Mouse (Mus musculus): Measurements from ENCODE around the gene Xpo4. TPM values are rescaled to one million over a fixed set of nuclear protein-coding genes. Genes with fewer than 3 reads are reported as not detected.
"Not testable (repeated sequence)": the region's sequence is repeated elsewhere in the genome, so short reads cannot be mapped to it uniquely, and the experiment has no call there.

The Xpo4 gene
- total RNA-seq (2021) = 10 to 100 TPM; 13.4 to 13.9 TPM

GRCm38 (mm10) chr14:57664822-57665627 is at the start of gene Xpo4:
TSS of gene Xpo4 (minus strand) at chr14:57665430.
- peak; percentile 79 to 86 for DNase-seq

DNA sequence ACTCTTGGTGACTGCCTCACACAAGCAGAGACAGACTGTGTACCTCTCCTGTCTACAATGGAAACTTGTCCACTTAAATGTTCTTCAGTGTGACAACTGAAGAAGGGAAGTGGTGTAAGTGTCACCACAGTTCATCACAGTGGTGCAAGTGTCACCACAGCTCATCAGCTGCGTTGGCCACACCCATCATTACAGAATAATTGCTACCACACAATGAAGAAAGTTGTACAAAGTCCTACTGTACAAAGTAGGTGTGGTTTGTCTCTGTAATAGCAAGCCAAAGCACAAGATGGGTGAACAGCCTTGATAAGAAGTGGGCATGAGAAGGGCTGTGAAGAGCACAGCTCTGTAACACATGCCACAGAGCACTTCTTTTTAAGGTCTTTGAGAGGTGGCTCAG is 47.7 kb upstream of the Xpo4 start:
- DNase-seq = no peak

- no peak for DNase-seq
These were observed 45.8 kb upstream of the Xpo4 start for GRCm38 (mm10) chr14:57711059-57711458.

GRCm38 (mm10) chr14:57709171-57709570 is 43.9 kb upstream of the Xpo4 start:
- DNase-seq = no peak

DNA sequence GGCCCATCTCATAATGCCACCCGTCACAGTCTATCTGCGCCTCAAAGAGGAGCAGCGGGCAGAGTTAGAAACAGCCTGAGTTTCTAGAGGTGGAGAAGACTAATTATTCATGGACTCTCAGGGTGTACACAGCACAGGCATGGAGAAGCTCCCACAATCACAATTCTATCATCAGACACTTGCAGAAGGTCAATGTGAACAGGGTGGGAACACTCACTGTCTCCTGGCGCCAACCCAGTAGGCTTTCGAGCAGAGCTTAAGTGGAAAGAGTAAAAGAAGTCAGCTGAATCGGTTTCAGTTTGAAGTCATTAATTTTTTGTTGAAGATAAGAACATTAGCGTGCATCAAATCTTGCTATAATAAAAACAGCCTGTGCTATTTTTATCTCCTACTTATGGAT is 43.4 kb upstream of the Xpo4 start:
- DNase-seq = no peak

- no peak for DNase-seq
These were observed 42.1 kb upstream of the Xpo4 start for GRCm38 (mm10) chr14:57707100-57707893.

GRCm38 (mm10) chr14:57706760-57707099 is 41.5 kb upstream of the Xpo4 start:
- DNase-seq = no peak

- no peak for DNase-seq
These were observed 40.5 kb upstream of the Xpo4 start for GRCm38 (mm10) chr14:57705759-57706158.

- DNase-seq = no peak
These were observed 39.8 kb upstream of the Xpo4 start for GRCm38 (mm10) chr14:57705075-57705474.

- DNase-seq = no peak
These were observed 36.8 kb upstream of the Xpo4 start for GRCm38 (mm10) chr14:57701915-57702477.

DNA sequence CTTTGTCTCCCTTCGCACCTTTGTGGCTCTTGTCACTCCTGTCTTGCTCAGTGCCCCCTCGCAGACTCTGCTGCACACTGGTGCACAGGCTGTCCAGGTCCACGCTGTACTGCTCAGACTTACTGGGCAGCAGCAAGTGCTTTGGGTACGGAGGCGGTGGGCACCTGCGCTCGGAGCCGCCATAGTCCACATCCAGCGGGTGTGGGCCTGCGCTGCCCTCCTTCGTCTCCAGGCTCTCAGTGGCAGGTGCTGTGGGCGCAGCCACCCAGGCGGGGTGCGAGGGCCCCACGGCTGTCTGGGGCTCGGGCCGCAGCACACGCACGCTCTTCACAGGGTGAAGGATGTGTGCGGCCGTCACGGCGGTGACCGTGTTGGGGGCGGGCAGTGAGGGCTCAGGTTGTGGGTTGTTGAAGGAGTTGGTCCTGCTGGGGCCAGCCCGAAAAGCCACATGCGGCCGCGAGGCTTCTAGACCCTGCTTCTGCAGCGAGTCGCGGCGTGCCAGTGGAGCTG is 34.3 kb upstream of the Xpo4 start:
- DNase-seq = no peak

DNA sequence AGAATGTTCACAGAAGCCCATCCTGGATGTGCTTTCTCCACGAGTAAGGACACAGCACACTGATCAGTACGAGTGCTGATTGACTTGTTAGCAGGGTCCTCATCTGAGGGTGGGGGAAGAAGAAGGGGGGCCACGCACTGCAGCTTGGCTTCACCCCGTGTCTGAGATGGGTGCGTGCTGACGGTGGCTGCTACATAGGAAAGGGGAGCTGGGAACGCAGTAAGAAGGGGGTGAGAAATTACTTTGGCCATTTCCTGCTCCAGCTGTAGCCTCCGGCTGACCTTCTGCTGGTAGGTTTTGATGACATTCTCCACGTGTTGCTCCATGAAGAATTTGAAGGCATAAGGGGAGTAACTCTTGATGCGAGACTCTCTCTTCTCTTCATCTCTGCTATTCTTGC is 33.8 kb upstream of the Xpo4 start:
- no peak for DNase-seq

DNA sequence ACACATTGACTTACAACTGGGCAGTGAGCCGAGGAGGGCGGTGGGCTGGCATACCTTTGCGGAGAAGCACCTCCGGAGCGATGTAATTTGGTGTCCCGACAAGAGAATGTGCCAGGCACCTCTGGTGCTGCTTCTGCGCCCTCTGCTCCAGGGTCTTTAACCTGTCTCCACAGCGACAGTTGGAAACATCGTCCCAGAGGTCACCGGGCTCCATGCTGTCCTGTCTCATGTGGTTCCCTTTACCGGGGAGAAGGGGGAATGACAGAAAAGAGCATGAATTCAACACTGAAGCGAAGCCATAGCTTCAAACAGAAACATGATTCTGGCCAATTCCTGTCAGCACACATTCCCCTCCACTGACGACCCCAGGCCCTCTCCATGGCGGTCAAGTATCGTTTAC is 30.8 kb upstream of the Xpo4 start:
- DNase-seq = no peak

- DNase-seq = no peak
These were observed 30.3 kb upstream of the Xpo4 start for GRCm38 (mm10) chr14:57695550-57695949.

DNA sequence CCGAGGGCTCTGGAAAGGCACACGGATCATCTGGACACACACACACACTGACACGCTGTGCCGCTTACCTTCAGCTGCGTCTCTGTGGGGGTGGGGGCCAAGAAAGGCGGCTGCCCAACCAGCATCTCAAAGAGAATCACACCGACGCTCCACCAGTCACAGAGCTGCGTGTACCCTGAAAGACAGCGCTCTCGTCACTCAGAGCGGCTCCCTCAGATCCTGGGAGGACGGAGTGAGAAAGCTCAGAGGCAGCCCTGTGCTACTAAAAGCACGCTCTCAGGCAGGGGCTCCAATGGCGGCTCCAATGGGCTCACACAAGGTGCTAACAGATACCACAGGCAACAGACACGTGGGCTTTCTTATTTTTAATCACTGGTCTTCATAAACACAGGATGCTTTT is 29.0 kb upstream of the Xpo4 start:
- no peak for DNase-seq

DNA sequence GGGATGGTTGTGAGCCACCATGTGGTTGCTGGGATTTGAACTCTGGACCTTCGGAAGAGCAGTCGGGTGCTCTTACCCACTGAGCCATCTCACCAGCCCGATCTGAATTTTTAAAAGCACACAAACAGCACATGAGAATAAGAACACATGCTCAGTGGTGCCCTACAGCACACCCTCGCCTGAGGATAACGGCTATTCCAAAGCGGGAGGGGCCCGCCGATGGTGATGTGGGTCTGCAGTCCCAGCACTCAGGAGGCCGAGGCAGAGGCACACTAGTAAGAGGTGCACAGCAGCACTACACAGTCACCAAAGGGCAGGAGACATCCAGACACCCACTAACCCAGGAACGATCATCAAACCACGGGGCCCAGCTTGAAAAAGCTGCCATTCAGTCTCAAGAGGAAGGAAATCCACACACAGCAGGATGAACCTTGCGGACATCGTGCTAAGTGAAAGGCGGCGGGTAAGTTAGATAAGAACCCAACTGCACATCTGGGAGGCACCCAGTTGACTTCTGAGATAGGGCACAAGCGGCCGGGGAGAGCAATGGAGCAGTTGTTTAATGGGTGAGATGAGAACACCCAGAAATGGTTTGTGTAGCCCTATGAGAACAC is 27.4 kb upstream of the Xpo4 start:
- DNase-seq = no peak

- DNase-seq = no peak
These were observed 26.1 kb upstream of the Xpo4 start for GRCm38 (mm10) chr14:57691316-57691715.

- DNase-seq = no peak
These were observed 25.5 kb upstream of the Xpo4 start for GRCm38 (mm10) chr14:57690681-57691080.

DNA sequence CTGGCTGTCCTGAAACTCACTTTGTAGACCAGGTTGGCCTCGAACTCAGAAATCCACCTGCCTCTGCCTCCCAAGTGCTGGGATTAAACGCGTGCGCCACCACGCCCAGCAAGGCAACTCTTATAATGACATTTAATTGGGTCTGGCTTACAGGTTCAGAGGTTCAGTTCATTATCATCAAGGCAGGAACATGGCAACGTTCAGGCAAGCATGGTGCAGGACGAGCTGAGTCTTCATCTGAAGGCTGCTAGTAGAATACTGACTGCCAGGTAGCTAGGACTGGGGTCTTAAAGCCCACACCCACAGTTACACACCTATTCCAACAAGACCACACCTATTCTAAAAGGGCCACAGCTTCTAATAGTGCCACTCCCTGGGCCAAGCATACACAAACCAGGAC is 22.8 kb upstream of the Xpo4 start:
- DNase-seq = not testable (repeated sequence)

GRCm38 (mm10) chr14:57687441-57687840 is 22.2 kb upstream of the Xpo4 start:
- no peak for DNase-seq

- DNase-seq = no peak
These were observed 21.4 kb upstream of the Xpo4 start for GRCm38 (mm10) chr14:57686647-57687046.

DNA sequence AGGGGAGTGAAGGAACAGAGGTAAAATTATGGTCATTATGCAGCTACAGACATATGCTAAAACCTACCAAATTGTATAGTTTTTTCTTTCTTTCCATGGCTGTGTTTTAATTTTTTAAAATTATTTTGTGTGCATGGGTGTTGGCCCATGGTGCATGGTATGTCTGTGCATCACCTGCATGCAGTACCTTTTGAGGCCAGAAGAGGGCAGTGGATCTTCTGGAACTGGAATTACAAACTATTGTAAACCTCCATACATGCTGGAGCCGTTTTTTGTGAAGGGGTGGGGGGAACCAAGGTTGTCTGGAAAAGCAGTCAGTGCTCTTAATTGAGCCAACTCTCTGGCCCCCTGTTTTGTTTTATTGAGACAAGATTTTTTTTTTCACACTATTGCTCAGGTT is 19.3 kb upstream of the Xpo4 start:
- no peak for DNase-seq

DNA sequence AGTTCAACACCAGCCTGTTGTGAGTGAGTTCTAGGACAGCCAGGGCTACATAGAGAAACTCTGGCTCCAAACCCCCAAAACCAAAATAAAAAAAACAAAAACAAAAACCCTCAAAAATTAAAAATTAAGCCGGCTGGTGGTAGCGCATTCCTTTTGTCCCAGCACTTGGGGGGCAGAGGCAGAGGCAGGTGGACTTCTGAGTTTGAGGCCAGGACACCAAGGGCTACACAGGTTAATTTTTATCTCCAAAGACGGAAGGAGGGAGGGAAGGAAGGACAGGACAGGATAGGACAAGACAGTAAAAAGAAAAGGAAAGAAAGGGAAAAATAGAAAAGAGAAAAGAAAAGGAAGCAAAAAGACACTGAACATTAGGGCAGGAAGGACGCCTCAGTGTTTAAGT is 17.5 kb upstream of the Xpo4 start:
- no peak for DNase-seq

Measured in layer of hippocampus, postnatal 36 days (tissue).